5 mouse cellular contexts compared by ENCODE assay signal in genomic region chr13:29023486-29023885, GRCm38 (mm10).
"Had no signal": no experiment of that assay in that cellular context is flagged by ENCODE, and none has a peak within 500 bp of the region (broad histone marks: within the 10 kb centered on the region; RNA-seq: fewer than 3 reads in every experiment).

No protein-coding gene starts in this region.

- DNase-seq: kidney, adult 2 months; kidney, postnatal 14 days; lung, adult 2 months; lung, postnatal 10 days; thymus, postnatal 36 days had no signal
